Mouse (Mus musculus) left cerebral cortex, adult 9 months (tissue): ENCODE measurements around the gene Pde6b.

ENCODE experiments used
- DNase-seq, 2 experiments: peaks; one replicate each; pipeline ENCODE4 v3.0.0; 2022; ENCODE audit warnings: low spot score in 2 of 2

The Pde6b gene

DNA sequence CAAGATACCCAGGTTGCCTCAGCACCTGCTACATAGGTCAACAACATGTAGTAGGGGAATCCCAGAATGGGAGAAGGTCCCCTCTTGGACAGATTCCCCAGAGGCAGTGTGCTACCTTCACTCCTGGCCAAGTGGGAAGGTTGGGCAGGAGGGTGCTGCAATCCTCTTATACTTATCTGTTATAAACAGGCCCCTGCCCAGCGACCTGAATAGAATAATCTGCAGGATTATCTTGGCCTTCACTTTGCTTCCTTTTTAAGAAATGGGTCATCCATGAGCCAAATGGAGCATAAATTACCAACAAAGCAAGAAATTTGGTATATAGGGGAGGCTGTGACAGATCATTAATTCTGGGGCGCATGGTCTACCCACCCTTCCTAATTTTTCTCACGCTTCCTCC is 1.6 kb downstream of the Pde6b start:
- no peak for DNase-seq

DNA sequence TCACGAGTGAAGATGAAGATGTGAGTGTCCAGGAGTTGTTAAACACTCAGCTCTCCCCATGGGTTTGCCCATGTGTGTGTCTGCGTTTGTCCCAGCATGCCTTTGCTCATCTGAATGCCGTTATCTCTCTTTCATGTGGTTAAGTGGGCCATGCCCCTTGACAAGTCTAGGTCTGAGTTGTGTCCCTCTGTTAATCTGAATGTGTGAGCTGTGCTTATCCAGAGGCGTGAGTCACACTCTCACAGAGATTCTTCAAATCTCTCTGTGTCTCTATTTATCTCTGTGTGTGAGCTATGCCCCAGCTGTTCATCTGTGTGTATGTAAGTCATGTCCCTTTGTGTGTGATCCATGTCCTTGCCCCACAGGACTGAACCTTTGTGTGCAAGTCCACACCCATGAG is 15.3 kb downstream of the Pde6b start:
- DNase-seq, result no peak

DNA sequence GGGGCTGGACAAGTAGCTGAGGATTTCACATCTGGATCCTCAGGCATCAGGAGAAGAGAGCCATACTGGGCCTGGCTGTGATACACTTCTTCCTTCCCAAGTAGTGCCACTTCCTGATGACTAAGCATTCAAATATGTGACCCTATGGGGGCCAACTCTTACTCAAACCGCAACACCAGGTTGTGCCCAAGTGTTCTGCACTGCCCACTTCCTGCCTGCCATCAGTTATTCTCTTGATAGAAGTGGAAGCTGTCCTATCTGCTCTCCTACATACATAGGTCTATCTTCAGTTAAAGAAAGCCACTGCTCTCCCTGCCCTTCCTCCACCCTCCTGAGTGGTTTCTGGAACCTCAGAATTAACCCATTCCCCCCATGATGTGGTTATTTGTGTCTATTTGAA is 17.3 kb downstream of the Pde6b start:
- DNase-seq, result no peak

DNA sequence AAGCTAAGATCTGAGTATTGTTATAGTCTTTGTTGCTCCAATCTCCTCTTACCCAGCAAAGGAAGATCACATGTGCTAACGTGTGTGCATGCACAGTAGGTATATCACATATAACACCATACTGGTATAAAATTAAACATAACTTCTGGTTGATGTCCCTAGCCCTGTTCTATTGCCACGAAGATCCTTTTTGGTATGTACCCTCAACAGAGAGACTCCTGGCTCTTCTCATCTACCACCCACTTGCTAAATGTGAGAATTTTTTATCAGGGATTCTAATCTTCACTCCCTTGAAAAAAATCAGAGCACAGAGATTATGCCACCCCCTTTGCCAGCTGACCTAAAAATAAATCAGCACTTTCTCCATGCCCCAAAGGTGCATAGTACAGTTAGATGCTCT is 18.8 kb downstream of the Pde6b start:
- DNase-seq, result no peak

DNA sequence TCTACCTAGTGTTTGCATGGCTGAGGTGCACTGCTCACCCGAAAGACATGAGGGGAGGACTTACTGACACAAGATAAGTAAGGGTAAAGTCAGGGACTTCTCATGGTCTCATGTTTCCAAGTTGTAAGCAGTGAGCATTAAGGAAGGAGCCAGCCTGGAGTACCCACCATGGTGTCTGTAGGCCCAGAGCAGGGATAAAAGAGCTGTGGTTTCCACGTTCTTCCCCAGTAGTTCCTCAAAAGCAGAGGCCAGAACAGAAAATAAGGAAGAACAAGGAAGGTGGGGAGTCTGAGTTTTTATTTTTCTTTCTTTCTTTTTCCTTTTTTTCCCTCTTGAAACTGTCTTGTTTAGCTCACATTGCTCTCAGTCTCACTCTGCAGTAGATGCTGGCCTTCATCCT is 26.5 kb downstream of the Pde6b start:
- DNase-seq, result no peak

DNA sequence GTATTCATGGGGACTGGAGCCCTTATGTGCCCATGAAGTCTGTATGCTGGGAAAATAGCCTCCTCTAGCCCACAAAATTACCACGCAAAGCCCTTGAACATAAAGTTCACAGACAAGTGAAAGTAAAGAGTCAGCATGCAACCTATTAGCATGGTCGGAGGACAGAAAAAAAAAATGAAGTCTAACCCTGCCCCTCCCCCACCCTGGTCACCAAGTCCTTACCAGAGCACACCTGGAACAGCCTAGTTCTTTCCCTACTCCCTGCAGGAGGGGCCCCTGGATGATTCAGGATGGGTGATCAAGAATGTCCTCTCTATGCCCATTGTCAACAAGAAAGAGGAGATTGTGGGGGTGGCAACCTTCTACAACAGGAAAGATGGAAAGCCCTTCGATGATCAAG is 34.5 kb downstream of the Pde6b start:
- no peak for DNase-seq

DNA sequence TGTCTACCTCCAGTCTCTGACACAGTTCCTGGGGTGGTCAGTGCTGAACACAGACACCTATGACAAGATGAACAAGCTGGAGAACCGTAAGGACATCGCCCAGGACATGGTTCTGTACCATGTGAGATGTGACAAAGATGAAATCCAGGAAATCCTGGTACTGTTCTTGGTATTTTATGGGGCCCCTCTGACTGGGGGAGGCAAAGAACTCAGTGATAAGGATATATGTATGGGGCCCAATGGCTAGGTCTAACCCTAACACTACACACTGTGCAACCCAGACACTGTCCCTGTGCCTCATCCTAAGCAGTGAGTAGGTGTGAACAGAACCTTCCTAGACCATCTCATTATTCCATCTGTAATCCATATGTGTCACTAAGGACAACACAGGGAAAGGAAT is 35.2 kb downstream of the Pde6b start:
- no peak for DNase-seq

DNA sequence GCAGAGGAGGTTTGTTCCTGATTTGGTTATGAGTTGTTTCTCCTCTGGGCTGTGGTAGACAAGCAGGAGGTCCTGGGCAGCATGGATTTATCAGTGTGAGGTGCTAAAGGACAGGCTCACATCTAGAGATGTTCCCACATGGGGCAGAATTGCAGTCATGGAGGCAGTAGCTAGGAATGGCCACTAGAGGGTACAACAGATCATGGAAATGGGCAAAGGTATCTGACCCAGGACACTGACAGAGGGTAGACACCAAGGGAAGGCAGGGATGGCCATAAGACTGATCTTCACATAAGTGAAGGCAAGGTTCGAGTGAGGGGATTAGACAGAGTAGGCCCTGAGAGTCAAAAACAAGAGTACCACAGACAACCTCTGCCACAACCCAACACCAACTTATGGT is 39.0 kb downstream of the Pde6b start:
- peak in 1 of 2 experiments; percentile 55 for DNase-seq

DNA sequence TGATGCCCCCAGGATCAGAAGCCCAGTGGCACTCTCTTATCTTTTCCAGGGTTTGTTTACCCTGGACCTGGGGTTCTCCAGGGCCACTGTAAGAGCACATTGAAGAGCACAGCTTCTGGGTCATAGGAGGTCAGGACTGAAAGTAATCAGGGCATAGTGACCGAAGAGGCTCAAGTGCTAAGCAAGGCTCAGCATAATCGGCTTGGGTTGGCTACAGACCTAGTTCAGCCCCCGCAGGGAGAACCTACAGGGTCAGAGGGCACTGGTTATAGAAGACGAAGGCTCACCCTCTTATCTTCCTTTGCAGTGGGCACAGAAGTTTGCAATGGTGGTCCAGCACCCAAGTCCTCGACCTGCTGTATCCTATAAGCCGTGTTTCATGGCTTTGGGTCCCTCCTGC is 43.0 kb downstream of the Pde6b start:
- DNase-seq, result no peak

DNA sequence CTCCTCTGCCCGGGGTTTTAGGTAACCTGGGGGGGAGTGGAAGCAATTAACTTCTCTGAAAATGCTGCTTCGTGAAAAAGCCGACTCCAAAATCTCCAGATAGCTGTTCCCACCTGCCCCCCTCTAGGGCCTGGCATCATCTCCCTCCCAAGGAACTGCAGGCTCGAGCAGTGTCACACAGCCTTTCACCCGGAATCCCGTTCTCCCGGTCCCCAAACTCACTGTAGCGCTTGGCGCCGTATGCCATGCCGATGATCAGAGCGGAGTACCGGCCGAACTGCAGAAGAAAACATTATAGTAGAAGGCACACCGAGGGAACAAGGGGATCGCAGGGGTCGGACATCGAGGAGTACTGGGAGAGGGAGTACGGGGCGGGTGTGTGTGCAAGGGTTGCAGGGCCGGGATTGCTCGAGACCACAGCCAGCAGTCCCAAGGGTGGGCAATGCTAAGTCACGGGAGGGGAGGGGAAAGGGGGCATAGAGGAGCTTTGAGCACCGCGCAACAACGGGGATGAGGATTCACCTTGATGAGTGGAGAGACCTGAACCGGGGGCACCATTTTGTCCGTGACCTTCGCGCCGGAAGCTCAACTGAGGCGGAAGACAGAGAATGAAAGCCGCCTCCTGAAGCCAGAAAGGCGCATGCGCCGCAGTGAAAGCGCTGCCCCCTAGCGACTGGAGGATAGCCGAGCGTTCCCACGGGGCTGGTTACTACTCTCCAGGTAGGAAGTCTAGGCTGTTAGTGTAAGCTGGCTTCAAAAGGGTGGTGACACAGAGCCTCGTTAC is 45.8 kb downstream of the Pde6b start, which contains the start of gene Atp5k:
Atp5k (minus strand) TSS at position 645 of the 784 bp plus-strand sequence.
- peak; percentile 82 to 97 for DNase-seq

DNA sequence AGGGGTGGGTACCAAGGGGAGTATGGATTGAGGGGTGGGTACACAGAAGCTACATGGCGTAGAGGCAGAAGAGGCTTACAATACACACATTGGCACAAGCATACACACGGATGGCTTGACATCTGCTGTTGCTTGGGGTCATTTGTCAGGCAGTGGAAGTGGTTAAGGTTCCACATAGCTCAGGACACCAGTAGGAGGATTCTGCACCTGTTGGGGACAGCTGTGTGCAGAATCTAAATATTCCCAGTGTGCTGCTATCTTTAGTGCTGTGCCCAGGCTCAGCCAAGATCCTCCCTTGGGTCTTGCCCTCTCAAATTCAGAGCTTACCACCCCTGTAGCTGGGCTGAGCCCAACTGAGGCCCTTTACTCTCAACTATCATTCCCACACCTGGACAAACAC is 47.9 kb downstream of the Pde6b start:
- DNase-seq, result no peak

DNA sequence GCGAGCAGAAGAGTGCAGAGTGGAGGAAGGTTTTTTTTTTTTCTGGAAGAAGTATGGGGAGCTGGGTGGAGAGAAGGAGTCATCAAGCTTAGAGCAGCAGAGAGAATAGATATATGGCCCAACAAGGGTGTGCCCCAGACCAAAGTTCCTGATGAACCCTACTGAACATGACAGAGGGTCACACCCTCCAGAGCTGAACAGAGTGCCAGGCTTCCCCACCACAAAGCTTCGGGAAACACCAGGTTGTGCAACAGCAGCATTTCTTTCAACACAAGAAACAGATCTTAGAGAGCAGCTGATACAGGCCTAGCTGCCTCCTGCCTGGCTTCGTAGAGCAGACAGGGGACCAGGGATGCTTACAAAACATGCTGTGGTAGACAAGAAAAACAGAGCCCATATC is 58.8 kb downstream of the Pde6b start:
- DNase-seq, result no peak

DNA sequence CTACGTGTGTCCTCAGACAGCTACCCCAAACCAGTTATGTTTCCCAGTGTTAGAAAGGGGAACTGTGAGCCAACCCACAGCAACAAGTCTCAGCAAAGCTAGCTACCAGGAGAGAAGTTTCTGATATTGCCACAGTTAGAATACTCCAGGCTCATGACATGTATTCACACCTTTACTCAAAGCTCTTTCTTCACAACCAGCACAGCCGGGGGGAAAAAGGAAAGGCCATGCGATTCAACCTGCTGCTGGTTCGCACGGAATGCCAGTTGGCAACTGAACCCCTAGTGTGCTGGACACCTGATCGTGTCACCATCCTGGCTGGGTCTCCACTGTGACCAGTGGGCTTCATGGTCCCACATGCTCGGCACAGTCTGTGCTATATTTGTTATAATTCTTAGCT is 59.7 kb downstream of the Pde6b start:
- no peak for DNase-seq

DNA sequence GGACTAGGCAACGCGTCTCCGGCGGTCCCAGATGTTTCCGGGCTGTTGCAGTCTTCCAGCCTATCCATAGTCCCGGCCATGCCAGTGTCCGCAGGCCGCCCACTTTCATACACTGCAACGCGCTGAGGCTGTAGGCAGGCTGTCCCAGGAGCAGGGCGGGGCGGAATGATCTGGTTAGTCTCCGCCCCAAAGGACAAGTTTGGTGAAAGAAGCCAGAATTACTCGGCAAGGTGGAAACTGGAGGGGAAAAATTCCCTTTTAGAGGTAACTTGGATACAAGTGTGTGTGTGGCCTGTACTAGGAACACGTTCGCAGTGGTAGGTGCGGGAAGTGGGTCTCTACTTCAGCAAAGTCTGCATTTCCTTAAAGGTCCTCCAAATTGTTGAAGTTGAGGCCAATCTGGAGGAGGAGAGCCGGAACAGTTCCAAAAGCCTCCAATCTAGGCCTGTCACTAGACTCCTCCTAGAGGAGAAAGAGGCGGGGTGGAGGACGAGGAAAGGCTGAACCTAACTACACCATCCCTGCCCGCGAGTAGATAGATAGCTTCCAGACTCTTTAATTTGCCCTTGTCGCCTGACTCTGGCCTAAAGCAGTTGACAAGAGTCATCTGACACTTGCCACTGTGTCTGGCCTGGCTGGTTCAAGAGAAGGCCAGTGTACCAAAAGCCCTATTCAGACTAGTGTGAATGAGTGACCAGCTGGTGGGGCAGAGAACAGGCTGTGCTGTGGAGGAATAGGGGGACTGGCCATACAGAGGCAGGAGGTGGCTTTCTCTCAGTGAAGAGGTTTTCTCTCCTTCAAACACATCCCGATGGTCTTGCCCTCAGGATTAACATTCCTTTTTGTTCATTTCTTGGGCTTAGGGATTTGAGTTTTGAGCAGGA is 60.8 kb downstream of the Pde6b start, which contains the start of gene Mfsd7a:
Mfsd7a (minus strand) TSS at position 107 of the 884 bp plus-strand sequence.
- DNase-seq, result peak in 1 of 2 experiments; percentile 28

DNA sequence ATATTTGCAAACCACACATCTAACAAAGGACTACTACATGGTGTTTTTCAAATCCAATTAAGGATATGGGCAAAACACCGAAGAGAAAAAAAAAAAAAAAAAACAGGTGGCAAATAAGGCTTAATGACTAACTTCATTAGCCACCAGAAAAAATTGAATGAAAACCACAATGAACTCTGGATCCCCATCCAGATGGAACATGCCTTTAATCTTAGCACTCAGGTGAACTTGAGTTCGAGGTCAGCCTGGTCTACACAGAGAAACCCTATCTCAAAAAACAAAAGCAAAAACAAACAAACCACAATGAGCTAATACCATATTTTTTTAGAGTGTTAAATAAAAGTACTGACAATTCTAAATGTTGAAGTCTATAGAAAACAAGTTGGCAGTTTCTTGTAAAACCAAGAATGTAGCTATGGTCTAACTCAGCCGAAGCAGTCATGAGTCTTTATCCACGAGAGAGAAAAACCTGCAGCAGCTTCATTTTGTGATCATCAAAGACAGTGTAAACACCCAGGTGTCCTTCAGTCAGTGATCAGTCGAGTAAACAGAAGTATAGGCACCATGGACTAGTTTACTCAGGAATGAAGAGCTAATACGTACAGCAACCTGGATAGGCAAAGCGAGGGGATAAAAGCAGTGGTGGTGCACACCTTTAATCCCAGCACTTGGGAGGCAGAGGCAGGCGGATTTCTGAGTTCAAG is 62.8 kb downstream of the Pde6b start:
- no peak for DNase-seq

DNA sequence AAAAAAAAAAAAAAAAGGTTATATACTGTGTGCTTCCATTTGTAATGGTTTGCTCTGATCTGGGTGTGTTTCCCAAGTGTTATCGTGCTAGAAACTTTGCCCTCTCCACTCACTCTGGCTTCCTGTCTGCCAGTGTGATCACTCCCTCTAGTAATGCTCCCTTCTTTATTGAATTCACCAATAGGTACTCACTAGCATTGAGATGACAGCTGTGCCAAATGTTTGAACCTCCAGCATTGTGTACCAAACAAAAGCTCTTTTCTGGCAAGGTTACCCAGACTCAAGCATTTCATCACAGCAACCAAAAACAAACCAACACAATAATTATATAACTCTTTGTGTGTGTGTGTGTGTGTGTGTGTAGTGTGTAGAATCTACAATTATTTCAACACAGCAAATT is 63.4 kb downstream of the Pde6b start:
- DNase-seq, result no peak

DNA sequence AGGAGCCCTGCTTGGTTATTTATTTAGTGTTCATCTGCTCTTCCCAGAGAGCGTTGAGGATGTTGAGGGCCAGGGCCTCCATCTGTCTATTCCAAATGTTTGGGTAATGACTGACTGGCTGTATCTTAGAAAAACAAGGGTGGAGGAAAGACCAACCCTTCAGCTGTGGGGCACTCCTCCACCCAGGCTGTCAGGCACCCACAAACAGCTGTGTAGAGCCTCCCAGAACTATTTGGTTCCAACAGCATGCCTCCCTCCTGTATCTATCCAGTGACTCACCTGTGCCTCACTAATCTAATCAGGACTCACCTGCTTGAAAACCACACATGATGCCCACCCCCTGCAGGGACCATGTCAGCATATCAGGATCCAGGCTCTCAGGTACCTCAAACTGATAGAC is 64.2 kb downstream of the Pde6b start:
- no peak for DNase-seq

DNA sequence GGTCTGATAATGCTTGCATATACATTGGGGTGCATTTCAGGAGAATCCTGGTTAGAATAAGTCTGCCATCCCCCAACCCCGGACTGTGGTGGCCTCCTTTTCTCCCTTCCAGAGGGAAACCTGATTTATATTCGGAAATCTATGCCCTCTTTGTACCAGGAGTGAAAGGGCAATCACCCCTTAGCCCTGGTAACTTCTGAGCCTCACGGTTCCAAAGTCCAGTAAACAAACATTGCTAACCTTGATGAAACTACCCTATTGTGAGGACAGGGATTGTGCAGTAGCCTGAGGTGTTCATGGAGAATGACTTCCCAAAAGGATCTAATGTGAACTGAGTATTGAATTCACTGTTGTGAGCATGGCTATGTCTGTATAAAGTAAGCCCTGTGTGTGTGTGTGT is 65.9 kb downstream of the Pde6b start:
- DNase-seq, result no peak

DNA sequence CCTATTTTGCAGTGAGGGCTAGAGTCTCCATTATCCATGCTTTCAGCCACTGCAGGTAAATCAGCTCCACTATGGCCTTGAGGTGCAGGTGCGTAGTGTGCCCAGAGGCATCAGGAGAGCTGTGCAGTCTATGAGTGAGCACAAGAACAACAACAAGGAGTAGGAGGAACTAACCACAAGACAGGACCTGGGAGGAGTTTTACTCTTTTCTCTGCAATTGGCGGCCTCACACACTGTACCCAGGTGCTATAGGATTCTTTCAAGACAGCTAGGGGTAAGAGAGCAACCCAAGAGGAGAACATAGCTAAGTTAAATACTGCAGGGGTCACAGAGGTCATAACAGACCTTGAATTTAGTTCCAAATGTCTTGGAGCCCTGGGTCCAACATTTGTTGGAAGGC is 70.5 kb downstream of the Pde6b start:
- no peak for DNase-seq

DNA sequence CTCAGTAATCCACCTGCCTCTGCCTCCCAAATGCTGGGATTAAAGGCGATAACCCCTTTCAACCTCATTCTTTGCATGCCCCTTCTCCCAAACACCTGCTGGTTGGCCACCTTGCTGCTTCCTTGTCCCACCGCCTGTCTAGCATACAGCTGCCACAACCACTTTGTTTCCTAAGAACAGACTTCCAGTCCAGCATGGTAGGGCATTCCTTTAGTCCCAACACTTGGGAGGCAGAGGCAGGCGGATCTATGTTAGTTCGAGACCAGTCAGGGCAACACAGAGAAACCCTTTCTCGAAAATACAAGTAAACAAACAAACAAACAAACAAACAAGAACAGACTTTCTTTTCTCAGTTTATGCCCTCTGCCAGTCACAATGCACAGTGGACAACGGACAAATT is 72.3 kb downstream of the Pde6b start:
- no peak for DNase-seq

DNA sequence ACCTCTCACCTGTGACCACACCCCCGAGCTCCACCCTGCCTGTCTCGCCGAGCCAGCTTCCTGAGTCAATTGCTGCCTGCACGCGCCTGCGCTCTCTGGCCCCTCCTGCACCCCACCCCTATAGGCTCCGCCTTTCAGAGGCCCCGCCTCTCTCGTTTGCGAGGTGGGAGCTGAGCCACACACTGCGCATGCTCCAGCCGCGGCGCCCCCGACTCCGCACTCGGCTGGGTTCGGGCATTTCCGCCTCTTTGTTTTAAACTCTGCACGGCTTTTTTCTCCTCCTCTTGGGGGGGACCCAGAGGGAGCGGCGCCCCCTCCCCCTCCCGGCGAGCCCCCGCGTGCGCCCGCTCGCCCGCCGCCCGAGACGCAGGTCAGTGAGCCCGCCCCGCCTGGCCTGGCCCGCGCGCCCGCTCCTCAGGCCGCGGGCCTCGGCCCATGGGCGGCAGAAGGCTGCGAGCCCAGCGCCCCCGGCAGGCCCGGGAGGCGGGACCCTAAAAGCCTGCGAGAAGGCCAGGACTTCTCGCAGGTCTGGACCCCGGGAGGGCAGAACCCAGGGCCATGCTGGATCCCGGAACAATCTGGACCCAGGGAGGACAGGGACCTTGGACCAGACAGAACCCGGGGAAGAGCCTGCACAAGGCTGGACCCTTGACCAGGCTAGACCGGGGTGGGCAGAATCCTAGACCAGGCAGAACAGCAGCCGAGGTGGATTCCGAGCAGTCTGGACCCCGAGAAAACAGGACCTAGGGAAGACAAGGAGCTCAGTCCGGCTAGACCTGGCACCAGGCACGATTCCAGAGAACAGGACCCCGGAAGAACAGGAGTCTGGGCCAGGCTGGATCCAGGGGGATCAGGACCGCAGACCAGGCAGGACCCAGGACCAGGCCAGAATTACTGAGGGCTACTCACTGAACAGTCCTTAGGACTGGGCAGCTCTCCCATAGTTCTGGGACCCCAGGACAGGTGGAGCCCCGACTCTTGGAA is 73.2 kb downstream of the Pde6b start, which contains the start of gene Pcgf3:
Pcgf3 (plus strand) TSS at position 151 of the 984 bp plus-strand sequence.
- peak; percentile 94 to 97 for DNase-seq
